Mouse (Mus musculus) mammary gland, adult 2 months (tissue): ENCODE data around the gene Inpp5b. TPM values are rescaled to one million over a fixed set of nuclear protein-coding genes. Genes with fewer than 3 reads are reported as not detected.

Experiments used
- polyA plus RNA-seq: library from polyadenylated mRNA; depleted of rRNA; stranded (reverse); fragments of >200 nt; gene quantifications from 2 replicates; pipeline ENCODE4 v1.2.3, GENCODE M21; 2012; ENCODE audit warnings: low replicate concordance; rRNA removed

Inpp5b gene
- polyA plus RNA-seq: 31.4 and 60.4 TPM in 2 replicates

GRCm38 (mm10) chr4:124741376-124742343 is at the start of gene Inpp5b:
Gene Inpp5b (plus strand): TSS chr4:124741850.

GRCm38 (mm10) chr4:124693135-124693894 is 48.3 kb upstream of the Inpp5b start, which contains the start of gene Utp11:
Gene Utp11 (minus strand): TSS chr4:124693600.

GRCm38 (mm10) chr4:124700248-124700971 is 41.2 kb upstream of the Inpp5b start, which contains the start of gene Fhl3:
Gene Fhl3 (plus strand): TSS chr4:124700701.

GRCm38 (mm10) chr4:124714545-124715481 is 26.8 kb upstream of the Inpp5b start, which contains the start of gene Sf3a3:
Gene Sf3a3 (plus strand): TSS chr4:124714776.

DNA sequence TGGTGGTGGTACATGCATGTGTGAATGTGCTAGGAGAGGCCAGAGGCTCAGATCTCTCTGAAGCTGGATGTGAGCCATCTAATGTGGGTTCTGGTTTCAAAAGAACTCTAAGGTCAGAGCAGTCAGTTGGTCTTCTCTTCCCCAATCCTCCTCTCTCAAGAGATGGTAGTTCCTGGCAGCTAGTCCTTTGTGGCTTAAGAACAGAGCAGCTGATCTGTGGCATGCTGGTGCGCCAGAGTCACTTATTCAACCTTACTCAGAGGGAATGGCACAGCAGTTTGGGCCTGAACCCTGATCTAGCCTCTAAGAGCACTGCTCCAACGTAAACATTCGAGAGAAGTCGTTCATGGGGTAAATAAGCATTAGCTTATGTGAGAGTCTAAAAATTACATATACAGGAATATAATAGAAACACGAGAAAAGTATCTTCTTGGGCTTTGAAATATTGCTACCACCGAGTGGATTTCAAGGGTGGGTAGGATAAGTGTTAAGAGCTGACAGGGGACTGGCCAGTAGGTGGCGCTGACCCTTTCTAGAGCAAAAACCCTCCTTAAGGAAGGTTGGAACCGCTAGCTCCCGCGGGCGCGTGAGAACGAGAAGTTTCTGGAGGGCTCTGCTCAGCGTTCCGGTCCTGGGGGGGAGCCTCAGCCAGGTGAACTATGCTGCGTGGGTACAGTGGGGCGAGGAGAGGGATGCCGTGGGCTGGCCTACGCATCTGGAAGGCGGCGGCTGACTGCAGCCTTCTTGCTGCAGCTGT is 60.1 kb downstream of the Inpp5b start, which contains the start of gene Mtf1:
Mtf1 (plus strand) TSS at position 553 of the 757 bp plus-strand sequence.

DNA sequence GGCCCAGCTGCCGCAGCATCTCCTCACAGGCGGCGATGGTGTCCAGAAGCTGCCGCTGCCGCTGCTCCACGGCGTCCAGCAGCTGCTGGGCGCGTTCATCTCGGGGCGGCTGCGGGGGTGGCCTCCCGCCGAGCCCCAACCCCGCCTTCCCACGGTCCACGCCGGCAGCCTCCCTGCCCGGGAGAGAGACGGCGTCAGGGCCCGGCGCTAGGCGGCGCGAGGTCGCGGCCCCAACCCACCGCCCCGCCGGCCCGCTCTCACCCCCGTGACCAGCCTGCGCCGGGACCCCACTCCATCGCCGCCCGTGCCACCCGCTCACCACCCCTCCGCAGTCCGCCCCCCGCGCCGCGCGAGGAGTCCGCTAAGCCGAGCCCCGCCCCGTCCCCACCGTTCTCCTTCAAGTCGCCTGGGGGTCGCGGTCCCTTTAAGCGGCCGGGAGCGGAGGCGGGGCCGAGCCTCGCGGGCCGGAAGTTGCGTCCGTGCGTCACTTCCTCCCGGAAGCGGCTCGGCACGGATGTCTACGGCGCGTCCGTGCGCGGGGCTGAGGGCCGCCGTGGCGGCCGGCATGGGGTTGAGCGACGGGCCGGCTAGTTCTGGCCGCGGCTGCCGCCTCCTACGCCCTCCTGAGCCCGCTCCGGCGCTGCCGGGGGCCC is 108.7 kb downstream of the Inpp5b start, which contains the start of gene Yrdc:
Yrdc (plus strand) TSS at position 419 of the 653 bp plus-strand sequence.

Other genes starting within 250 kb of the Inpp5b start
- not detected in 2 replicates for gene 3100002H09Rik, start 131.0 kb upstream of the Inpp5b start, polyA plus RNA-seq
- gene Pou3f1, start 85.0 kb upstream of the Inpp5b start, polyA plus RNA-seq: 0.39 and 0.47 TPM in 2 replicates
- 2.9 and 5.9 TPM in 2 replicates for gene Utp11, start 48.2 kb upstream of the Inpp5b start, polyA plus RNA-seq
- 41.5 and 102 TPM in 2 replicates for gene Fhl3, start 41.1 kb upstream of the Inpp5b start, polyA plus RNA-seq
- 7.8 and 11.2 TPM in 2 replicates for gene Sf3a3, start 27.1 kb upstream of the Inpp5b start, polyA plus RNA-seq
- 7.1 and 8.2 TPM in 2 replicates for gene Mtf1, start 60.3 kb downstream of the Inpp5b start, polyA plus RNA-seq
- 32.9 and 51.7 TPM in 2 replicates for gene Yrdc, start 108.8 kb downstream of the Inpp5b start, polyA plus RNA-seq
- gene 1110065P20Rik, start 109.3 kb downstream of the Inpp5b start, polyA plus RNA-seq: 36.2 and 51.3 TPM in 2 replicates
- 0.99 and 1.1 TPM in 2 replicates for gene Maneal, start 120.3 kb downstream of the Inpp5b start, polyA plus RNA-seq
- gene Epha10, start 139.0 kb downstream of the Inpp5b start, polyA plus RNA-seq: 0.09 and 0.11 TPM in 2 replicates
- 9.7 and 11.8 TPM in 2 replicates for gene 9930104L06Rik, start 195.2 kb downstream of the Inpp5b start, polyA plus RNA-seq
- gene Cdca8, start 197.5 kb downstream of the Inpp5b start, polyA plus RNA-seq: 2.2 and 5.8 TPM in 2 replicates
- gene Rspo1, start 244.6 kb downstream of the Inpp5b start, polyA plus RNA-seq: 2.4 and 3.4 TPM in 2 replicates